Mouse (Mus musculus) small intestine, adult 2 months (tissue): ENCODE data around the gene Fbxl13. TPM values are rescaled to one million over a fixed set of nuclear protein-coding genes. Genes with fewer than 3 reads are reported as not detected.

ENCODE experiments used
- H3K27ac ChIP-seq: fragments of 200-500 bp; 2 replicates; pipeline ENCODE4 v1.5.1; 2012; ENCODE audit warnings: low read depth, low read length, control low read depth, inconsistent platforms; ENCODE audit not compliant: insufficient read depth
- H3K27me3 ChIP-seq: fragments of 200-500 bp; 2 replicates; pipeline ENCODE4 v1.6.1; 2012; ENCODE audit warnings: mild to moderate bottlenecking, moderate library complexity, low read length, inconsistent platforms; ENCODE audit not compliant: control insufficient read depth, insufficient read depth
- H3K36me3 ChIP-seq: fragments of 200-500 bp; 2 replicates; pipeline ENCODE4 v1.6.1; 2012; ENCODE audit warnings: mild to moderate bottlenecking, low read length, control low read depth, inconsistent platforms; ENCODE audit not compliant: control insufficient read depth, insufficient read depth
- H3K4me1 ChIP-seq: fragments of 200-500 bp; 2 replicates; pipeline ENCODE4 v1.6.1; 2012; ENCODE audit warnings: low read length, inconsistent platforms, mixed read lengths; ENCODE audit not compliant: control insufficient read depth, insufficient read depth, insufficient read length
- H3K4me3 ChIP-seq: fragments of 200-500 bp; 2 replicates; pipeline ENCODE4 v1.5.1; 2012; ENCODE audit warnings: low read depth, mild to moderate bottlenecking, control low read depth, inconsistent platforms, low read length, moderate library complexity
- CTCF ChIP-seq: fragments of 200-500 bp; IDR thresholded peaks from 2 replicates; pipeline ENCODE4 v1.5.1; 2012; ENCODE audit warnings: low read depth, mild to moderate bottlenecking, control low read depth, inconsistent platforms, low read length, moderate library complexity, mixed read lengths; ENCODE audit not compliant: insufficient replicate concordance, insufficient read length; ENCODE audit errors: extremely low read depth
- POLR2A ChIP-seq: fragments of 200-500 bp; IDR thresholded peaks from 2 replicates; pipeline ENCODE4 v1.6.1; 2012; ENCODE audit warnings: low read depth, mild to moderate bottlenecking, control low read depth, inconsistent platforms, low read length, moderate library complexity
- WGBS: fragments of 180-500 bp; shearing (Covaris S2); methylation state at CpG from one replicate; pipeline ENCODE4 v1.1.7; 2018; 5-methylcytosine and 5-hydroxymethylcytosine counted together
- polyA plus RNA-seq: library from polyadenylated mRNA; depleted of rRNA; stranded (reverse); fragments of >200 nt; gene quantifications from 2 replicates; pipeline ENCODE4 v1.2.3, GENCODE M21; 2012

Gene Fbxl13
- polyA plus RNA-seq, 1 experiment = not detected

DNA sequence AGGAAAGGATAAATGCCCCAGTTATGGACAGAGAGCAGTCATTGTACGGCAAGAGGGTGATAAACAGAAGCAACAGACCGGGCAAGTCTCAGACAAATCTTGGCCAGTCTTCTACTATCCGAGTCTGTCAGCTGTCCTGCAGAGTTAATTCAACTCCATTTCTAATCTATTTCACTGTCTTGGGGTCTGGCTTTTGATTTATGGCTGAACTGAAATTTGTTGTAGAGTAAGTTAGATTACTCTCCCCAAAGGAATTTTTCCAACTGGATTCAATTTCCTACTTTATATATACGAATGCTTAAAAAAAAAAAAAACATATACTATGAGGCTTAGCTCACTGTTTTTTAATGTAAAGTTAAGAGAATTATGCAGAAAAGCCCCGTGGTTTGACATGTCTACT lies 158.6 kb downstream of the Fbxl13 start:
- 76% methylated on average over 5 of the region's 5 CpGs for WGBS
- Histone ChIP-seq H3K4me1 (no peaks in the 10 kb centered on the region), H3K4me3 (no peak overlapping the region), H3K27me3 (no peaks in the 10 kb centered on the region), H3K36me3 (no peaks in the 10 kb centered on the region), H3K27ac (no peak overlapping the region)
- TF ChIP-seq CTCF = no peak
- TF ChIP-seq POLR2A = no peak

- TF ChIP-seq POLR2A (no peak), CTCF (no peak)
- H3K4me3 ChIP-seq = no peak overlapping the region
- H3K4me1 ChIP-seq = no peaks in the 10 kb centered on the region
- H3K27ac ChIP-seq = no peak overlapping the region
- H3K27me3 ChIP-seq = no peaks in the 10 kb centered on the region
- WGBS = 90% methylated on average over 8 of the region's 8 CpGs
- H3K36me3 ChIP-seq = peaks cover 8% of the 10 kb centered on the region
These were observed 160.1 kb downstream of the Fbxl13 start for GRCm38 (mm10) chr5:21485197-21485829.

- Histone ChIP-seq H3K27me3 (no peaks in the 10 kb centered on the region), H3K27ac (no peak overlapping the region), H3K4me1 (no peaks in the 10 kb centered on the region), H3K36me3 (peaks cover 10% of the 10 kb centered on the region), H3K4me3 (no peak overlapping the region)
- 90% methylated on average over 8 of the region's 8 CpGs for WGBS
- no peak for TF ChIP-seq POLR2A
- TF ChIP-seq CTCF = no peak
These were observed 162.2 kb downstream of the Fbxl13 start for GRCm38 (mm10) chr5:21483275-21483674.

GRCm38 (mm10) chr5:21482446-21483222 lies 162.8 kb downstream of the Fbxl13 start:
- Histone ChIP-seq H3K36me3 (peaks cover 10% of the 10 kb centered on the region), H3K27me3 (no peaks in the 10 kb centered on the region), H3K4me3 (no peak overlapping the region), H3K27ac (no peak overlapping the region), H3K4me1 (no peaks in the 10 kb centered on the region)
- TF ChIP-seq POLR2A (no peak), CTCF (no peak)
- 66% methylated on average over 11 of the region's 11 CpGs for WGBS

GRCm38 (mm10) chr5:21481521-21481920 lies 163.9 kb downstream of the Fbxl13 start:
- Histone ChIP-seq H3K27ac (no peak overlapping the region), H3K27me3 (no peaks in the 10 kb centered on the region), H3K4me3 (no peak overlapping the region), H3K36me3 (peaks cover 10% of the 10 kb centered on the region), H3K4me1 (no peaks in the 10 kb centered on the region)
- TF ChIP-seq POLR2A (no peak), CTCF (no peak)
- 91% methylated on average over 6 of the region's 6 CpGs for WGBS

GRCm38 (mm10) chr5:21479746-21480145 lies 165.7 kb downstream of the Fbxl13 start:
- no peak for TF ChIP-seq POLR2A
- TF ChIP-seq CTCF = no peak
- Histone ChIP-seq H3K36me3 (peaks cover 10% of the 10 kb centered on the region), H3K27me3 (no peaks in the 10 kb centered on the region), H3K4me3 (no peak overlapping the region), H3K4me1 (no peaks in the 10 kb centered on the region), H3K27ac (no peak overlapping the region)
- 91% methylated on average over 5 of the region's 5 CpGs for WGBS

DNA sequence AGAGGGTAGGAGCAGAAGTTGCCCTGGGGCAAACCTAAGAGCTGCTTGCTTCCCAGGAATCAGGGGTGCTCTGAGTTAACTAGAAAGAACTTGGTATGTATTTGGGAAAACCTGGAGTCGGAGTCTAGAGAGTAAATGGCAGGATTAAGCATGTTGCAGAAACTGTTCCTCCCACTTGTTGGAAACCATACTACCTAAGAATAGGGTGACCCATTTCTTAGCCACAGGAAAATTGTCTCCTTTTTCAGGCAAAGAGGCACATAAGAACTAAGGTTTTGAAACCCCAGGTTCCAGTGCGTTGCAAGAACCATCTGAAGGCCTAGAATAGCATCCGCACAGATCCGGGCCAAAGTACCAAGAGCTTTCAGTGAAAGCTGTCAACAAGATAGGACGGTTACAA lies 167.0 kb downstream of the Fbxl13 start:
- no peak overlapping the region for H3K4me3 ChIP-seq
- no peak for TF ChIP-seq POLR2A
- no peak for TF ChIP-seq CTCF
- WGBS = 94% methylated on average over 5 of the region's 5 CpGs
- peaks cover 10% of the 10 kb centered on the region for H3K36me3 ChIP-seq
- H3K27ac ChIP-seq = no peak overlapping the region
- no peaks in the 10 kb centered on the region for H3K4me1 ChIP-seq
- H3K27me3 ChIP-seq = no peaks in the 10 kb centered on the region

GRCm38 (mm10) chr5:21468100-21468499 lies 177.3 kb downstream of the Fbxl13 start:
- no peak for TF ChIP-seq CTCF
- TF ChIP-seq POLR2A = no peak
- H3K27me3 ChIP-seq = no peaks in the 10 kb centered on the region
- H3K27ac ChIP-seq = no peak overlapping the region
- H3K4me3 ChIP-seq = no peak overlapping the region
- whole genome bisulfite sequencing = 95% methylated on average over 12 of the region's 12 CpGs
- no peaks in the 10 kb centered on the region for H3K4me1 ChIP-seq
- no peaks in the 10 kb centered on the region for H3K36me3 ChIP-seq
